Mouse (Mus musculus): ENCODE results near the gene Ttc17. TPM values are rescaled to one million over a fixed set of nuclear protein-coding genes. Genes with fewer than 3 reads are reported as not detected.

Ttc17 gene
- polyA plus RNA-seq, 1 experiment from 2014 or later, result 18.4 TPM

DNA sequence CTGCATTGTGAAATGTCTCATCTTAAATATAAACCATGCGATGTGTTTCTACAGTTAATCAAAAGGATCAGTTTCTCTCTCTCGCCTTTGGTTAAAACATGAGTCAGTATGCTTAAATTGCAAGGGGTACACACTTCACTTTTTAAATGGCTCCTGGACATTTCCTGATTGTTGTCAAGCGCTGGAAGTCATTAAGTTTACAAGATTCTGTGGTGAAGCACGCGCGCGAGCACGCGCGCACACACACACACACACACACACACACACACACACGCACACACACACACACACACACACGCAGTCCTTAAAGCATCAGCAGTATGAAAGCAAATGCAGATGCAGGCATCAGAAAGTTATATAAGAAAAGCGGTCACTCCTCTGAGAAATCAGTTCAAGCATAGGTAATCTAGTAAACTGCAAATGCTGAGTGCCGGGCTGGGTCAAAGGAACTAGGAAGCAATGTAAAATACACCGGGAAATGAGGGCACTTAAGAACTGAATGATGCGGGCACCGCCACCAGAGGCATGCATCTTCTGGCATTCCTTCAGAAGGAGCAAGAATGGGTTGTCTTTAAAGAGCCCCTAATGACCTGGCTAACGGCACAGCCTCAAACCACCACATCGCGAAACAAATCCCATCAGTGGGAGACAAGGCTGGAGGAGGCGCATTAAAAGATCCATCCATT is 949 bp downstream of the Ttc17 start:
- Histone ChIP-seq H3K4me1 (ENCODE audit: control insufficient read depth, insufficient read depth, low read length) (peaks cover 9% of the 10 kb centered on the region; the same call in 1 of the 2 replicates), H3K36me3 (ENCODE audit: control insufficient read depth, insufficient read depth, low read length) (peaks cover 3% of the 10 kb centered on the region), H3K27ac (ENCODE audit: low read depth, low read length) (peak overlapping the region; percentile 84; the same call in 1 of the 2 replicates)

DNA sequence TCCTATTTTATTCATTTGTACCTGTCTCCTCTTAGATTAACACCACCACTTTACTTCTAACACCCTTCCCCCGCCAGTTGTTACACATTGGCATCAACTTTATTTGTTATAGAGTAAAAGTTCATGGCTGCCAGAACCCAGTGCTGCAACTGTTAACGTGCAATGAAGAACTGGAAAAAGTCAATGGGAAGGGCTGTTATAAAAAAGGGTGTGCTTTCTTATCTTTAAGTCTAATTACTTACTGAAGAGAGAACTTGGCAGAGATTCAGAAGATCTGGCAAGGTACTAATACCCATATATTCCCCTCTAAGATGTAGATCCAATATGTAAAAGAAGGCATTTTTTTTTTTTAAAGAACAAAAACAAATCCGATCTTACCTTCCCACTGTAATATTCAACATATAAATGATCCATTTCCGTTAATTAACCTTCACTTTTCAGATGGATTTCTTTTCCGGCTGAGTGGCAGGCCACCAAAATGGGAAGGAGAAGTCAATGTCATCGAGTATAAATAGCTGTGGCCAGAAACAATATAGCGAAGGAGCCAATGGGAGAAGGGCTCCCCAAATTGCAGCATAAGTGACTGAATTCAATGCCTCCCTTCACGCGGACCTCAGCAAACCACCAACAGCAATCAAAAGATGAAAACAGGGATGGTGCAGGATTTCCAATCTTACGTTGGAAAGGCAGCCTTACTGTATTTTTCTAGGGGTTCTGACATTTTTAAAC is 1.8 kb downstream of the Ttc17 start:
- ATAC-seq (ENCODE audit: low FRiP score, low TSS enrichment), result no peak
- Histone ChIP-seq H3K4me1 (ENCODE audit: control insufficient read depth, insufficient read depth, low read length) (peaks cover 9% of the 10 kb centered on the region; the same call in 1 of the 2 replicates), H3K4me2 (replicated peaks; ENCODE audit: low read depth, low read length) (peak overlapping the region; percentile 85), H3K4me3 (ENCODE audit: low read length) (no peak overlapping the region), H3K36me3 (ENCODE audit: control insufficient read depth, insufficient read depth, low read length) (no peaks in the 10 kb centered on the region), H3K27ac (ENCODE audit: low read depth, low read length) (no peak overlapping the region), H3K27me3 (ENCODE audit: control insufficient read depth, insufficient read depth, low read length) (no peaks in the 10 kb centered on the region), H3K9ac (ENCODE audit: low read depth, low read length) (no peak overlapping the region), H3K9me3 (ENCODE audit: control insufficient read depth, low read length) (no peaks in the 10 kb centered on the region)
- WGBS, result 76% methylated on average over 10 of the region's 10 CpGs

More for the DNA sequence above, 949 bp downstream of the Ttc17 start:
- Histone ChIP-seq H3K4me2 (replicated peaks; ENCODE audit: low read depth, low read length) (peak overlapping the region; percentile 85), H3K27me3 (ENCODE audit: control insufficient read depth, insufficient read depth, low read length) (no peaks in the 10 kb centered on the region), H3K9me3 (ENCODE audit: control insufficient read depth, low read length) (no peaks in the 10 kb centered on the region), H3K9ac (ENCODE audit: low read depth, low read length) (peak overlapping the region; percentile 87), H3K4me3 (ENCODE audit: low read length) (peak overlapping the region; percentile 93)
- no peak; the same call in 1 of the 2 replicates for ATAC-seq (ENCODE audit: low FRiP score, low TSS enrichment)
- WGBS, result 6% methylated on average over 21 of the region's 21 CpGs

DNA sequence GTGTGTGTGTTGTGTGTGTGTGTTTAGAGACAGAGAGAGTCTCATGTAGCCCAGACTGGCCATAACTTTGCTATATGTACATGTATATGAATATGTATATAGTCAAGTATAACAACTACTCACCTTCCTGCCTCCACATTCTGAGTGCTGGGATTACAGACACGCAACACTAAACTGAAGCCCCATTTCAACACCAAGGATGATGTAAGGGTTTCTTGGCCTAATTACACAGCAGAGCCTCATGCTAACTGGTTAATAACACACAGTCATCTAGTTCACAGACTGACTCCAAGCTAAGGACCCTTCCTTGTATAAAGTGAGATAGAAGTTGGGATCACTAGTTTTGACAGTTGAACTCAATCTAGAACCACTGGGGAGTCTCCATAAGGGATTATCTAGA is 3.9 kb downstream of the Ttc17 start:
- no peak for ATAC-seq (ENCODE audit: low FRiP score, low TSS enrichment)
- WGBS, result 96% methylated on average over 1 of the region's 1 CpGs
- no peaks in the 10 kb centered on the region for H3K9me3 ChIP-seq (ENCODE audit: control insufficient read depth, low read length)

DNA sequence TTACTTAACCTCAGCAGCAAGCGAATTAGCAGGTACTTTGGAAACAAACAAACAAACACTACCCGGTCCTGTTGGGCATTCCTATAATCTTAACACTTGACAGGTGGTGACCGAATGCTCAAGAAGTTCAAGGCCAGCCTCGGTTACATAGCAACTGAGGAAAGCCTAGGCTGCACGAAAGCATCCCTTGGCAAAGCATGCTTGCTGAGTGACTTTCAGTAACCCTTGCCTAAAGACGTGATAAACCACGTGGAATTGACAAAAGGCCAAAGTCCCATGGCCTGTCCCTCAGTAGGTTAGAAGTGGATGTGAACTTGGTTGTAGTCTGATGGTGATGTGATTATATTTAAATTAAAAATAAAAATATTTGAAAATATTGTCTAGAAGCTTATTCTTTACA is 4.4 kb downstream of the Ttc17 start:
- Histone ChIP-seq H3K27ac (ENCODE audit: low read depth, low read length) (no peak overlapping the region), H3K36me3 (ENCODE audit: control insufficient read depth, insufficient read depth, low read length) (0 out of 2 replicates have a peak, but pooled peaks cover 3% of the 10 kb centered on the region), H3K4me3 (ENCODE audit: low read length) (no peak overlapping the region), H3K27me3 (ENCODE audit: control insufficient read depth, insufficient read depth, low read length) (no peaks in the 10 kb centered on the region), H3K9me3 (ENCODE audit: control insufficient read depth, low read length) (no peaks in the 10 kb centered on the region), H3K4me2 (replicated peaks; ENCODE audit: low read depth, low read length) (no peak overlapping the region), H3K4me1 (ENCODE audit: control insufficient read depth, insufficient read depth, low read length) (peaks cover 4% of the 10 kb centered on the region; the same call in 1 of the 2 replicates), H3K9ac (ENCODE audit: low read depth, low read length) (no peak overlapping the region)
- 88% methylated on average over 7 of the region's 7 CpGs for WGBS
- ATAC-seq (ENCODE audit: low FRiP score, low TSS enrichment), result no peak

More for the DNA sequence above, 3.9 kb downstream of the Ttc17 start:
- no peak overlapping the region for H3K9ac ChIP-seq (ENCODE audit: low read depth, low read length)
- H3K4me3 ChIP-seq (ENCODE audit: low read length), result no peak overlapping the region
- peaks cover 8% of the 10 kb centered on the region; the same call in 1 of the 2 replicates for H3K4me1 ChIP-seq (ENCODE audit: control insufficient read depth, insufficient read depth, low read length)
- H3K27ac ChIP-seq (ENCODE audit: low read depth, low read length), result no peak overlapping the region
- H3K4me2 ChIP-seq (replicated peaks; ENCODE audit: low read depth, low read length), result no peak overlapping the region
- H3K36me3 ChIP-seq (ENCODE audit: control insufficient read depth, insufficient read depth, low read length), result no peaks in the 10 kb centered on the region
- H3K27me3 ChIP-seq (ENCODE audit: control insufficient read depth, insufficient read depth, low read length), result no peaks in the 10 kb centered on the region

DNA sequence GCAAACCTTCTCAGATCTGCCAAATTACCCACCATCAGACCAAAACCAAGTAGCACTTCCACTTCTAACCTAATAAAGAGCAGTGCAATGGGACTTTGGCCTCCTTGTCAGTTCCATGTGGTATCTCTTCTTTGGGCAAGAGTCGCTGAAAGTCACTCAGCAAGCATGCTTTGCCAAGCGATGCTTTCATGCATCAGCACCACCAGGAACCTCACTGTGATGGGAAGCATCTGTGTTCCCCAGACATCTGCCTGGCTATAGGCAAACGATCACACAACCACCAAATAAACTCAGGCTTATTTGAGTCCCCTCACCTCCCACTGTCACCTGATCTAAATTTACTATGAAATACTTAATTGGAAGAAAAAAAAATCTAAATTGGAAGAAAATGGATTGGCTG is 5.5 kb downstream of the Ttc17 start:
- H3K36me3 ChIP-seq (ENCODE audit: control insufficient read depth, insufficient read depth, low read length), result 0 out of 2 replicates have a peak, but pooled peaks cover 3% of the 10 kb centered on the region
- H3K27ac ChIP-seq (ENCODE audit: low read depth, low read length), result no peak overlapping the region
- H3K9me3 ChIP-seq (ENCODE audit: control insufficient read depth, low read length), result no peaks in the 10 kb centered on the region
- H3K27me3 ChIP-seq (ENCODE audit: control insufficient read depth, insufficient read depth, low read length), result no peaks in the 10 kb centered on the region
- H3K4me2 ChIP-seq (replicated peaks; ENCODE audit: low read depth, low read length), result no peak overlapping the region
- H3K9ac ChIP-seq (ENCODE audit: low read depth, low read length), result no peak overlapping the region
- WGBS, result 76% methylated on average over 3 of the region's 3 CpGs
- no peak for ATAC-seq (ENCODE audit: low FRiP score, low TSS enrichment)
- H3K4me1 ChIP-seq (ENCODE audit: control insufficient read depth, insufficient read depth, low read length), result peaks cover 4% of the 10 kb centered on the region; the same call in 1 of the 2 replicates
- H3K4me3 ChIP-seq (ENCODE audit: low read length), result no peak overlapping the region

DNA sequence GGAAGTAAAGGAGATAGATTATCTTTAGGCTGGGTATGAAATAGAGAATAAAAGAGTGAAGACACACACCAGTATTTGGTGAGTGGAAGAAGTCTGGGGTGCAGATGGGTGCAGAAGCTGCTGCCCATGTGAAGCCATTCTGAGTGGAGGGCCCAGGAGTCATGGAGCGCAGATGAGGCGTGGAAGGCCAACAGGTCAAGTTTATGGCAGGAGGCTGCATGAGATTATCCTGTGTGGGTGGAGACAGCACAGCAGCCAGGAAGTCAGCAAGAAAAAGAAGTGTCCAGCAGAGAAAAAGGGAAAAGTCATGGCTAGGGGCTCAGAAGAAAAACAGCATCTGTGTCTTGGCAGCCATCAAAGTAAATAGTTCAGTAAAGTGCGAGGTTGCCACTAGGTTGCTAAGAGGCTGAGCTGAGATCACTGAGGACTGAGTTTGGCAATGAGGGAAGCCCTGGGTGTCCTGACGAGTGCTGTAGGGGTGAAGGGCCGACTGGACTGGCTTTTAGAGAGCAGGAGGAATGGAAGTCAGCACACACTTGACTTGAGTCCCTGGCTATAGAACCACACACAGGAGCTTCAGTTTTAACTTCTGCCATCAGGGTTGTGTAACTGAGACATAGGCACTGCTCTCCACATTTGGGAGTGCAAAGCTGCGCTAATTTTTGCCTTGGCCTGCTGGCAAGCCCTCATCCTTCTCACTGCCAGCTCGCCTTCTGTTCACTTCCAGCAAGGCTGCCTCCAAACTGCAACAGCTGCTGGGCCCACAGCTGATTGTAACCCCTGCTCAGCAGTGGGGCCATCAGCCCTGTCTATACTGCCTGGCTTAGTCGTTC is 8.1 kb downstream of the Ttc17 start:
- no peak overlapping the region for H3K27ac ChIP-seq (ENCODE audit: low read depth, low read length)
- H3K9ac ChIP-seq (ENCODE audit: low read depth, low read length), result no peak overlapping the region
- no peak overlapping the region for H3K4me3 ChIP-seq (ENCODE audit: low read length)
- H3K36me3 ChIP-seq (ENCODE audit: control insufficient read depth, insufficient read depth, low read length), result 0 out of 2 replicates have a peak, but pooled peaks cover 3% of the 10 kb centered on the region
- no peaks in the 10 kb centered on the region for H3K9me3 ChIP-seq (ENCODE audit: control insufficient read depth, low read length)
- no peak overlapping the region for H3K4me2 ChIP-seq (replicated peaks; ENCODE audit: low read depth, low read length)
- 52% methylated on average over 8 of the region's 8 CpGs for WGBS
- H3K27me3 ChIP-seq (ENCODE audit: control insufficient read depth, insufficient read depth, low read length), result no peaks in the 10 kb centered on the region
- H3K4me1 ChIP-seq (ENCODE audit: control insufficient read depth, insufficient read depth, low read length), result peaks cover 4% of the 10 kb centered on the region; the same call in 1 of the 2 replicates
- ATAC-seq (ENCODE audit: low FRiP score, low TSS enrichment), result no peak

DNA sequence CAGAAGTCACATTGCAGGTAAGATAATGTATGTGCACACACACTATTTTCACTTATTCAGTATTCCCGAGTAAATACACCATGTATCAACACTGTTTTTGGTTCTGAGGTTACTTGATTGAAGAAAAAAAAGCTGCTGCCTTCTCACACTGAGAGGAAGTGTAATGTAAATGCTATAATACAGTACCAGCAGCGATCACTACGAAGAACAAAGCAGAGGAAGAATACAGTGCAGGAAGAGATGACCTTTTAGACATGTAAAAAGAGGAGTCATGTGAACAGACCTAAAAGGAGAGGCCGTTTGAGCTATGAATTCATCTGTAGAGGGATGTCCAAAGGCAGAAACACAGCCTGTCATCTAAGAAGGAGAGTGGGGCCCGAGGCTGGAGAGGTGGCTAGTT is 9.0 kb downstream of the Ttc17 start:
- Histone ChIP-seq H3K27ac (ENCODE audit: low read depth, low read length) (no peak overlapping the region), H3K4me2 (replicated peaks; ENCODE audit: low read depth, low read length) (no peak overlapping the region), H3K9me3 (ENCODE audit: control insufficient read depth, low read length) (no peaks in the 10 kb centered on the region), H3K36me3 (ENCODE audit: control insufficient read depth, insufficient read depth, low read length) (0 out of 2 replicates have a peak, but pooled peaks cover 3% of the 10 kb centered on the region), H3K27me3 (ENCODE audit: control insufficient read depth, insufficient read depth, low read length) (no peaks in the 10 kb centered on the region), H3K4me1 (ENCODE audit: control insufficient read depth, insufficient read depth, low read length) (peaks cover 4% of the 10 kb centered on the region; the same call in 1 of the 2 replicates), H3K9ac (ENCODE audit: low read depth, low read length) (no peak overlapping the region), H3K4me3 (ENCODE audit: low read length) (no peak overlapping the region)
- ATAC-seq (ENCODE audit: low FRiP score, low TSS enrichment), result no peak
- WGBS, result 85% methylated on average over 5 of the region's 5 CpGs

DNA sequence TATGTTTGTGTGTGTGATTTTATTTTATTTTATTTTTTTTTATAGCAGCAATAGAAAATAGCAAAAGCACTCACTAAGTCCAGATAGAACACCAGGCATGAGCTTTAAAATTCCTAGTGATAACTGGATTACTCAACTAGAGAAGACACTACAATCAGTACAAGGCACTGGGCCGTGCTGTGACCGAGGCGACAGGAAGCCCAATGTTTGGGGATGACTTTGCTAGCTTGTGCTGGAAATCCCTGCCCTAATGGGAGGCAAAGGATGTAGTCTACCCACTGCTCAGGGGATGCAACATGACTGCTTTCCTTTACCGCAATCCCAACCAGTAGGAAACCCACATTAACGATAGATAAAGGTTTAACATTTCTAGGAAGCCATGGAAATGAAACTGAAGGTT is 10.2 kb downstream of the Ttc17 start:
- Histone ChIP-seq H3K4me1 (ENCODE audit: control insufficient read depth, insufficient read depth, low read length) (peaks cover 4% of the 10 kb centered on the region; the same call in 1 of the 2 replicates), H3K9me3 (ENCODE audit: control insufficient read depth, low read length) (no peaks in the 10 kb centered on the region), H3K36me3 (ENCODE audit: control insufficient read depth, insufficient read depth, low read length) (0 out of 2 replicates have a peak, but pooled peaks cover 3% of the 10 kb centered on the region), H3K9ac (ENCODE audit: low read depth, low read length) (no peak overlapping the region), H3K4me2 (replicated peaks; ENCODE audit: low read depth, low read length) (no peak overlapping the region), H3K27me3 (ENCODE audit: control insufficient read depth, insufficient read depth, low read length) (no peaks in the 10 kb centered on the region), H3K27ac (ENCODE audit: low read depth, low read length) (no peak overlapping the region), H3K4me3 (ENCODE audit: low read length) (no peak overlapping the region)
- no peak for ATAC-seq (ENCODE audit: low FRiP score, low TSS enrichment)
- WGBS, result 84% methylated on average over 5 of the region's 5 CpGs
